Mouse (Mus musculus) neutrophil, adult 5-6 weeks (primary cell): ENCODE data around the gene Vmn1r43. TPM values are rescaled to one million over a fixed set of nuclear protein-coding genes. Genes with fewer than 3 reads are reported as not detected.
"Not testable (repeated sequence)": the region's sequence is repeated elsewhere in the genome, so short reads cannot be mapped to it uniquely, and the experiment has no call there.

Source experiments
- ATAC-seq: fragments of 151-379, 151-347 bp; 2 replicates; pipeline ENCODE4 v1.8.0; 2017; ENCODE audit warnings: mild to moderate bottlenecking, moderate TSS enrichment; ENCODE audit not compliant: insufficient number of reproducible peaks, poor library complexity, low FRiP score, severe bottlenecking; ENCODE audit errors: extremely low read depth
- total RNA-seq: library from RNA; stranded (forward); fragments of 200-1000 nt; gene quantifications from 2 replicates; pipeline ENCODE4 v1.2.3, GENCODE M21; 2017

The Vmn1r43 gene
- total RNA-seq: 0.12 TPM in 1 of 2 replicates, not detected in the other

GRCm38 (mm10) chr6:89876313-89876712 lies at the start of gene Vmn1r43, which contains the start of gene Vmn1r42:
TSS of gene Vmn1r43 (minus strand) at chr6:89876413.
TSS of gene Vmn1r42 (minus strand) at chr6:89876413.
- ATAC-seq: not testable (repeated sequence)

GRCm38 (mm10) chr6:89883812-89884211 lies 7.6 kb upstream of the Vmn1r43 start:
- ATAC-seq: no peak

GRCm38 (mm10) chr6:89883360-89883759 lies 7.1 kb upstream of the Vmn1r43 start, which contains the start of gene Vmn1r44:
TSS of gene Vmn1r44 (plus strand) at chr6:89883660.
- ATAC-seq: no peak

- ATAC-seq: no peak
These were observed 4.7 kb upstream of the Vmn1r43 start for GRCm38 (mm10) chr6:89880867-89881266.

DNA sequence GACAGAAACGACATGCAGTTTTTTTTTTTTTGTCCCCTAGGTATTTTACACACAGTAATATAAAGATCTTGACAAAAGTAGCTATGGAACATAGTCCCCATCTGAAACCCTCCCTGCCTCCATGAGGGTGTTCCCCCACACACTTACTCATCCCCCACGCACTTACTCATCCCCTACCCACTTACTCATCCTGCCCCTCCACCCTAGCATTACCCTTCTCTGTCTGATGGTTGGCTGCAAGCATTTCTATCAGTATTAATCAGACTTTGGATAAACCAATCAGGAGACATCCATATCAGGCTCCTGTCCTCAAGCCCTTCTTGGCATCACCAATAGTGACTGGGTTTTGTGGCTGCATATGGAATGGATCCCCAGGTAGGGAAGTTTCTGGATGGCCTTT lies 750 bp upstream of the Vmn1r43 start:
- no peak for ATAC-seq

DNA sequence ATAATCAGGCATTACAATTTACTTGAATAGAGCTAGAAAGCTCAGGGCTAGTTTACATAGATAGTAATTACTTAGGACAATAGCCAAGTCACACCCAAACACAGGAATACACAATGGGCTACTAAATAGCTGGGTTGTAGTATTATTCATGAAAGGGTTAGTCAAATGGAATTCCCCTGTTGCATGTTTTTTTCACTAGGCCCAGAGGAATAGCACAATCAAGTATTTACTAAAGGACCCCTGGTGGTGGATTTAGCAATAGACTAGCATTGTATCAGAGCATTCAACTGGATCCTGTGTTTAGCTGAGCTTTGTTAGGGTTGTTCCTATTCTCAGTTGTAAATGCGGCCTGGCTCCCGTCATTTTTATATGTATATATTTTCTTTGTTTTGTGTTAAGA lies 8.2 kb downstream of the Vmn1r43 start:
- no peak for ATAC-seq

DNA sequence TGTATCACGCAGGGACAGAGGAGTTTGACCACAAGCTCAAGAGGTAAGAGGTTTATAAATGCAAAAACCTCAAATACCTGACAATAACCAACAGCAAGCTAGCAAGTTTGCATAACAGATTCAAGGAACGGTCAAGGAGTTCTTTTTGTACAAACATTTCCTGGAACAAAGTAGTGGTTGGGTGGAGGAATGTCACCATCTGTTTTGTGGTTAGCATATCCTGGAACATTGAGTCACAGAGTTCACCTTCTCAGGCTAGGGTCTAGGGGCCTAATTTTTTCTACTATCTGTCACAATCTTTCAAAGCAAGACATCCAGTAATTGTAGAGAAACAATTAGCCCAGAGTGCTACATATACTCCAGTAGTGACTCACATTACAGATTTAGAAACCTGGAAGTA lies 8.9 kb downstream of the Vmn1r43 start:
- no peak for ATAC-seq

- ATAC-seq: no peak
These were observed 12.4 kb downstream of the Vmn1r43 start for GRCm38 (mm10) chr6:89863792-89864191.

GRCm38 (mm10) chr6:89859839-89860238 lies 16.4 kb downstream of the Vmn1r43 start:
- ATAC-seq: no peak

- ATAC-seq: no peak
These were observed 18.7 kb downstream of the Vmn1r43 start for GRCm38 (mm10) chr6:89857552-89857951.

Other genes with a start within 250 kb of the Vmn1r43 start
- 3.5 and 5.5 TPM in 2 replicates for gene Txnrd3, start 232.4 kb downstream of the Vmn1r43 start, total RNA-seq
- not detected in 2 replicates for gene Vmn1r40, start 168.9 kb downstream of the Vmn1r43 start, total RNA-seq
- gene Vmn1r41, start 135.6 kb downstream of the Vmn1r43 start, total RNA-seq: not detected in 2 replicates
- gene Vmn1r42, start within 50 bp of the Vmn1r43 start, total RNA-seq: not detected in 2 replicates
- not detected in 2 replicates for gene Vmn1r44, start 7.2 kb upstream of the Vmn1r43 start, total RNA-seq
- not detected in 2 replicates for gene Vmn1r45, start 64.2 kb upstream of the Vmn1r43 start, total RNA-seq
- gene Vmn1r46, start 92.9 kb upstream of the Vmn1r43 start, total RNA-seq: 0.12 TPM in 1 of 2 replicates, not detected in the other
- gene Vmn1r47, start 139.7 kb upstream of the Vmn1r43 start, total RNA-seq: not detected in 2 replicates
- not detected in 2 replicates for gene Vmn1r48, start 160.4 kb upstream of the Vmn1r43 start, total RNA-seq
- gene Vmn1r49, start 202.1 kb upstream of the Vmn1r43 start, total RNA-seq: not detected in 2 replicates
- not detected in 2 replicates for gene Vmn1r50, start 225.0 kb upstream of the Vmn1r43 start, total RNA-seq
- gene Vmn1r51, start 246.2 kb upstream of the Vmn1r43 start, total RNA-seq: not detected in 2 replicates